Mouse (Mus musculus) kidney, adult 8-10 months (tissue): Measurements from ENCODE around the gene Acoxl.

Experiments used
- DNase-seq, 2 experiments: peaks; one replicate each; pipeline ENCODE4 v3.0.0; 2022

Gene Acoxl

DNA sequence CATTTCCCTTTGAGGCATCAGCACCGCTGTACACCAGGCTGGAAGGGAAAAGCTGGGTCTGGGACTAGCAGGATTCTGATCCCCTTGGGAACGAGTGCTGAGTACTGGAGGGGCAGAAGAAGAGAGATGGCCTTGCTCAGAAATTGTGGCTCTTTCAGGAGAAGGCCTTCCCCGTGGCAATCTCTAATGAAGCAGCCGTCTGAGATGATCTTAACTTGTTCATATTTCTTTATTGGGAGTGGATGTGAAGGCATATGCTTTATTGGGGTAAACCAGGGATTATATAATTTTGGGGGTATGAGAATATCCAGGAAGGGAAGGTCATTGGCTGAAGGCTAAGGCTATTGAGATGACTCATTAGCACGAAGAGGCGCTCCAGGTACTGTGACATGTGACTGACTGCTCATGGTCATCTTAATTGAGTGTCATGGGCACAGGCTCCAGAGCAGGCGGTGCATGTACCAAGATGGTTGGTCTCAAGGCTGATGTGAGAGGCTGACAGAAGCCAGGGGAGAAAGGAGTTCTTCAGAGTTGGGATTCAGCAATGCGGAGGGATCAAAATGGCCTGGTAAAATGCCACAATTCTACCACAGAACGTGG is 195.5 kb downstream of the Acoxl start:
- no peak for DNase-seq

DNA sequence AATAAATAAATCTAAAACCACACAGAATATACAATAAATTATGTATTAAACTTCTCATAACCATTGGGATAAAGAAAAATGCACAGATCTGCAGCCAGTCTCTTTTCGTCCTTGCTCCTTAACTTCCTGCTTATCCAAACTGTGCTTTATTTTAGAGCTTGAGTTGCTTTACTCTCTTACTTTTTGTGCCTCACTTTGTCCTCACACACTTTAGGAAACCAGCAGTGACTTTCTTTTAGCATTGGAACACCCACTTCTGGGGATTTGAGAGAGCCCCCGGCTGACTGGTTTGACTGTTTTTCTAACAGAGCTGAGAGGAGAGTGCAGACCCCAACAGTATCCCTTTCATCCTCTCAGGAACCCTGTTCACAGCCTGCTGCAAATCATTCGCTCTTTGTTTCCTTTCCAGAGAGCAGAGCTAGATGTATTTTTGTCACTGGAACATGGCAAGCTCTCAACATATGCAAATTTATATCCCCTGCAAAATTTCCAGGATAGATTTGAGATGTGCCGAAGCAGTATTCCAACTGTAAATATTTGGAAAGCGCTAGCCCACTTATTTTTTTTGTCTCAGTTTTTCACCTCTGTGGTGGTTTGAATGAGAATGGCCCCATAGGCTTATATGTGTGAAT is 199.7 kb downstream of the Acoxl start:
- DNase-seq: no peak

- no peak for DNase-seq
Measured at GRCm38 (mm10) chr2:128041066-128041750, 202.5 kb downstream of the Acoxl start.

DNA sequence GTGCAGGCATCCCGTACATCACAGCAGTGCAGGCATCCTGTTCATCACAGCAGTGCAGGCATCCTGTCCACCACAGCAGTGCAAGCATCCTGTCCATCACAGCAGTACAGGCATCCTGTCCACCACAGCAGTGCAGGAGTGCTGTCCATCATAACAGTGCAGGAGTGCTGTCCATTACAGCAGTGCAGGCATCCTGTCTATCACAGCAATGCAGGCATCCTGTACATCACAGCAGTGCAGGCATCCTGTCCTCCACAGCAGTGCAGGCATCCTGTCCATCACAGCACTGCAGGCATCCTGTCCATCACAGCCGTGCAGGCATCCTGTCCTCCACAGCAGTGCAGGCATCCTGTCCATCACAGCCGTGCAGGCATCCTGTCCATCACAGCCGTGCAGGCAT is 207.8 kb downstream of the Acoxl start:
- no peak for DNase-seq

DNA sequence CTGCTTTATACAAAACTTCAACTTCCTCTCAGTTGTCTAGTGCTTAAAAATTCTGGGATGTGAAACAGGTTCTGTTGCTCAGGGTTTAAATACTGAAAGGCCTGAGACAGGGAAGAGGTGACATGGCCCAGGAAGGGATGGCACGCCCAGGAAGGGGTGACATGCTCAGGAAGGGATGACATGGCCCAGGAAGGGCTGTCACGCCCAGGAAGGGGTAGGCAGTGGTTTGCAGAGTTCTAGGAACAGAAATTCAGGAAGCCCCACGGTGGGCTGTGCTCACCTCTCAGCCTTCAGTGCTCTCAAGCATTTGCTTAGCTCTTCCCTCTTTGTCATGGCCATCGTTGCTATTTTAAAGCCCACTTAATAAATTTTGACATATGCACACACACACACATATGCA is 216.2 kb downstream of the Acoxl start:
- DNase-seq: no peak

- no peak for DNase-seq
Measured at GRCm38 (mm10) chr2:128057872-128058271, 219.2 kb downstream of the Acoxl start.

DNA sequence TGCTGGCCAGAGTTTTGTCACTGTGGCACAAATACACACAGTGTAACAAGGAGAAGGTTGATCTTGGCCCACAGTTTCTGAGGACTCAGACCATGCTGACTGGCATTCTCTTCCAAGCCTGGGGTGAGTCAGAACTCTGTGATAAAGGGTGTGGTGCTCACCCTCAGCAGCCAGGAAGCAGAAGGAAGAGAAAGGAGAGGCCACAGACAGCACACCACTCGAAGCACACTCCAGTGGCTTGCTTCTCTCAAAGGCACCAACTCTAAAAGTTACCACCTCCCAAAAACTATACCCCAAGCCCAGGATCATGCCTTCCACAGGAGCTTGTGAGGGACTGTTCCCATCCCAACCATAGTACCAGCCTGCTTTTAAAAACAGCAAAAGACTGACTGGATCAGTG is 220.0 kb downstream of the Acoxl start:
- no peak for DNase-seq

- DNase-seq: no peak
Measured at GRCm38 (mm10) chr2:128060213-128060612, 221.5 kb downstream of the Acoxl start.

DNA sequence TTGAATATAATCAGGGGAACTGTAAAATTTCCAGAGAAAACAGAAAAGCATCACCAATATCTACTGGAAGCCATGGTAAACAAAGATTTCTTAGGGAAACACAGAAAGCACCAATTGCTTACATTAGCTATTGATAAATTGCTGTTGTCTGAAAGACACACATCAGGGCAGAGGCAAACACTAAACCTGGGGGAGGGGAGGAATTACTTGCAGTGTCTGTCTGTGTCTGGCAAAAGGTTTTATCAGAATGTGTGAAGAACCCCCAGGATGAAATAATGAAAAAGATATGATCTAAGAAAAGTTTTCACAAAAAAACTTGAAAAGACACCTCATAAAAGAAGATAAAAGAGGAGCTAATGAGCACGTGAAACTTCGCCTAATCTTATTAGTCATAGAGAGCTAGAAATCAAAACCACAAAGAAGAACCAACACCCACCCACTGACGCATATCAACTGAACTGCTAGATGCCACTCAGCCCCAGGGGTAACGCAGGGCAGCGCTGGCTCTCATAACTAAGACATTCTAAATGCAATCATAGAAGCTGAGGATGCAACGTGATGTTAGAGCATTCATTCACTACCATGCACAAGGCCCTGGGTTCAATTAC is 222.1 kb downstream of the Acoxl start:
- DNase-seq: no peak

- no peak for DNase-seq
Measured at GRCm38 (mm10) chr2:128061491-128061890, 222.8 kb downstream of the Acoxl start.

DNA sequence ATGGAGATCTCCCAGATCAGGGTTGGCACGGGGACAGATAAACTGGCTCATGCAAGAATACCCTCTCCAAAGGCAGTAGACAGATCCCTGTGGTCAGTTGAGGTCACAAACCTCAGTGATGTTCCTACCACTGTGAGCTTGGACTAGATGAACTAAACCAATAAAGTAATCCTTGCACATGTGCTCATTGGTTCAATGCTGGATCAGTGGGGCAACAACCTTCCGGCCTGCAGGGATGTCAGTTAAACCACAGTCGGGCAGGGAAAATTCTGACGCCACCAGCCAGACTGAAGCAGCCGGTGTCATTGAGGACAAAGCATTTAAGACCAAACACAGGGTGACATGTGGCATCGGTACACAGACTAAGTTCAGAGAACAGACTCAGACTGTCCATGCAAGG is 224.1 kb downstream of the Acoxl start:
- DNase-seq: no peak

DNA sequence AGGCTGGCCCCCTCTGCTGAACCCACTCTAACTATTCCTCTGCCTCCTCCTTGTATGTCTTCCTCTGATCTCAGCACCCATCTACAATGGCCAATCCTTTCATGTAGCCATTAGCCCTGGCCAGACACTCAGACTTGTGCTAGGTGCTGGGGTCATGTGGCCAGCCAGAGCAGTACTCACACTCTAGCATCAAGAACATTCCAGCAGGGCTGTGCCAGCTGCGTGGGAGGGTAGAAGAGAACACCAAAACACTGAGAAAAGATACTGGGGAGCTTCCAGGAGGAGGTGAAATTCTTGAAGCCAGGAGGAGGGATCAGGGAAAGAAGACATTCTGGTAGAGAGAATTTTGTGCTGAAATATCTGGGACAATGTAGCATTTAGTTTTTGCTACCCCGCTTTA is 226.3 kb downstream of the Acoxl start:
- DNase-seq: no peak

GRCm38 (mm10) chr2:128065576-128065975 is 226.9 kb downstream of the Acoxl start:
- no peak for DNase-seq

DNA sequence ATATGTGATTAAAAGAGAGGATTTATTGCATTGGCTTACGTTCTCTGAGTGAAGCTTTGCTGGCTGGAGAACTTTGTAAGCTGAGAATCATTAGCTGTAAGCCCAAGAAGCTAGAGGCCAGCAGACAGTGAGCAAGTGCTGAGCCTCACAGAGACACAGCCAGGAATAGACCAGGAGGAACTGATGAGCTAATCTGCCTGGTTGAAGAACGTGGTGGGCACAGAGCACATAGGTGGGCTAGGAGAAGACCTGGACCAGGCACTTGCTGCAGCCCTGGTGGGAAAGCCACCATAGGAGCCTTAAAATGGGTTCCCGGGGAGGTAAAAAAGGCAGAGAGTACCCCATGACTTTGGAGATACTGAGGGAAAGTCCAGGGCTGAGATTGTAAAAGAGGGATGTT is 228.5 kb downstream of the Acoxl start:
- no peak for DNase-seq

- DNase-seq: no peak
Measured at GRCm38 (mm10) chr2:128067596-128067995, 228.9 kb downstream of the Acoxl start.

DNA sequence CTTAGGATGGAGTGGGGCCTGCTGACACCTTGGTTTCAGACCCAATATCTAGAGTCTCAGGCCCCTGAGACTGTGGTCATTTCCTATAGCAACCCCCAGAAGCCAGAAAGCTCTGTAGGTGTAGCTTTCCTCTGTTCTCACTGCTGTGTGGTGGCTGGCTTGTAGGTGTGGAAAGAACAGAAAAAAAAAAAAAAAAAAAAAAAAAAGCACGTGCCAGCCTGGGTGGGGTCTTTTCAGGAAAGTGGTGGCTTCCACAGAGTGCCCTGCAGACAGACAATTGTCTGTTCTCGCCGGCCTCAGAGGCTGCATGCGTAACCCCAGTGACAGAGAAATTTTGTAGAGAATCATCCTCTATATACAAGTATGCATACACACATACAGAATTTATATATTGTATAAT is 229.5 kb downstream of the Acoxl start:
- no peak for DNase-seq

- DNase-seq: no peak
Measured at GRCm38 (mm10) chr2:128069025-128069424, 230.3 kb downstream of the Acoxl start.

DNA sequence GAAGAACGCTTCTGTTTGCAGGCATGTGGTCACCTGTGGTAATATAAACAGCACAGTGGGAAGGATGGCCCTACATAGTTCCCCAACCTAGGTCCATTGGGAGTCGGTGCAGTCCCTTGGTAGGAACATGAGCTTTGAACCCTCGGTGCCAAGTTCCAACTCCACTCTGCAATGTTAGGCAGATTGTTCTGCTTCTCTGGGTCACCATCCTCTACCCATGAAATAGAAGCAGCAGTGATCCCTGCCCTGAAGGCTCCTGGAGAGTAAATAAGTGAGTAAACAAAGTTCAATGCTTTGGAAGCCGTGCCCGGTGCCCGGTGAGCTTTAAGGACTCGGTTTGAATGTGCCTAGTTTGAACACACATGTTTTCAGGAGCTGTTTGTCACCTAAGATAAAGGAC is 233.1 kb downstream of the Acoxl start:
- peak in 1 of 2 experiments; percentile 13 for DNase-seq

DNA sequence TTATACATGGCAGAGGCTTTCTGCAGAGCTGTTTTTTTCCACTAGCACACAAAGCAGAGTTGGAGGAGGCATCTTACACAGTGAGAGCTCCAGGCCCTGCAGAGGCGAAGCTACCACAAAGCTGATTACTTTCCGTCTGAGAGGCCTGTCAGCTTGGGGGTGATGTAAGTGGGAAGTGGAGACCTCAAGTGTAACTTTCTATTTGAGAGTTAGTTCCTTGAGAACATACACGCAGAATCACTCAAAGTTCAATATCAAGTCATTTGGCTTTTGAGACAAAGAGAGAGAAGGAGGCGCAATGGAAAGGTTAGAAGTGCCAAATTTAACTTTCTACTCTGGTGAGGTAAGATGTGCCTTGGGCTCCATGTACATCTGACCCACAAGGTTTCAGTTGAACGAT is 234.3 kb downstream of the Acoxl start:
- DNase-seq: no peak

DNA sequence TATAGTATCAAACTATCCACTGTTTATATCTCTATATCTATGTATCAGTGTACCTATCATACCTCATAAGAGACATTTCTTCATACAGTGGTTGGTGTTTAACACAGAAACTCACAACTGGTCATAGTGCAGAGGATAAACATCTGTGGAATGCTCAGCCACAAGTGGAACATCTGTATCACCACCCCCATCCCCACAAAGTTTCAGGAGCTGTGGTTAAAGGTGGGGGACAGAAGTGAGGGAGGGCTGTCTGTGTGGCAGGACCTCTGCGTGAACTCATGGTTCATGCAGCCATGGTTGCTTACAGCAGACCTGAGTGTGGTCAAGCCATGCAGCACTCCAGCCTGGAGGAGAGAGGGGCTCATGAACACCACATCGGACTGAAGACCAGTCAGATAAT is 234.9 kb downstream of the Acoxl start:
- no peak for DNase-seq

DNA sequence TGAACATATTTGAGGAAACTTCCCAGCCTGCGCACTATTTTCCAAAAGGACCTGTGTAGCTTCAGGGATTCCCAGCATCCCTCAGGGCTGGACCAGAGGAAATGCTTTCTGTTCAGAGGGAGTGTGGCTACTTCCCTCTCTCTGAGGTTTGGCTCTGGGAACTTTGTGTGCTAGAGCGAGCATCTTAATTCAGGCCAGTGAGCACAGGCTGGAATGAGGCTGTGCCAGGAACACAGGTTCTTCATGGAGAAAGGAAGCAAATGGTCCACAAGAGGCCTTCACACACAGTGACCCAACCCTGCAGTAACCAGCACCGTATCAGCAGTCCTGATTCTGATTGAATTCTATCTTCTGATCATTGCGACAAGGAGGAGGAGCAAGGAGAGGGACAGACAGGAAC is 238.3 kb downstream of the Acoxl start:
- DNase-seq: no peak

DNA sequence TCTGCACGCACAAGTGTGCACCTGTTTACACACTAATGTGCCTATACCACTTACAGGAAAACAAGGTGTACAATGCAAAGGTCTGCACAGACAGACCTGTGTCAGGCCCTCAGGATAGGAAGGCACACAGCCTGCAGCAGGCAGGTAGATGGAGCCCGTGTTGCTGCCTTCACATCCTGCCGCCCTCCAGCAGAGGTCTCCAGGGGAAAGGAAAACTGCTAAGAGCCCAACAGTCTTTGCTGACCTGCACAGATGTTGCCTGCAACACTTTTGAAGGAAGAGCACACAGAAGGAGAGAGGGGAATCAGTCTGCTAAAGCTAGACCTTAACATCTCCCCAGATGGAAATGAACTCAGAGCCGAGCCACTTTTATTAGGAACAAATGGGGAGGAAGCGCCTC is 240.2 kb downstream of the Acoxl start:
- peak; percentile 33 to 59 for DNase-seq

DNA sequence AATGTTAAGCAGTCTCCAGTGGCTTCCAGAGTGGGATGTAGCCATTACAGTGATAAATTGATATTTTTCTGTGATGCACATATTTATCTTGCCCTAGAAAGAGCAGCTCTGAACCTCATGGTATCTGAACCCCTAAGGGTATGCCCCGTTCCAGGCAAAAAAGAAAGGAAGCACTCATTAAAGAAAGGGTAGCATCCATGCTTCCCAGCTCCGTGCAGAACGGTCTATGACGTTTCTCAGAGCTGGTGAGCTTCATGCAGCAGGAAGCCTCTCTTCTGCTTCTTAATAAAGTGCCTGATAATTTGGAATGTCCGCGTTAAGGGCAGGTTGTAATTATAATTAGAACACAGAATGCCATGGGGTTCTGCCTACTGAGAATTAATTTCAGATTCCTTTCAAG is 240.6 kb downstream of the Acoxl start:
- no peak for DNase-seq

DNA sequence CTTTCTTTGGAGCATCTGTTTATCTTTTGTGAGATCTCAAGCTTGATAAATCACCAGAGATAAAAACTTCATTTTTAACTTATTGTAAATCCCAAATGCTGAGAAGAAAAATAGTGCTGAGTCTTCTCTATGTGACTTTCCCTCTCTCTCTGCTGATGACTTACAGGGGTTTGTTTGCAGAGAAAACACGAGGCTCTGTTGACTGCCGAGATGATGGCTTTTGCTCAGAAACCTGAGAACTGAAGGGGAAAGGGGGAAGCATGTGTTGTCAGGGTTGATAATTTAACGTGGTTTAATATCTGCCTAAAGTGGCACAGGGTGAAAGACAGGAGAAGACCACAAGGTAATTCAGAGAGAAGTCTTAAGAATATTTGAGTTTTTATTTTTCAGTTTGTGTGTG is 245.2 kb downstream of the Acoxl start:
- no peak for DNase-seq
